Mouse (Mus musculus): ENCODE measurements around the gene Kantr. TPM values are rescaled to one million over a fixed set of nuclear protein-coding genes. Genes with fewer than 3 reads are reported as not detected.

Gene Kantr
- polyA plus RNA-seq (2015; fragmentation: Nextera tagmentation; extraction: Ambion mirVana): 11.0 and 12.0 TPM in 2 replicates

DNA sequence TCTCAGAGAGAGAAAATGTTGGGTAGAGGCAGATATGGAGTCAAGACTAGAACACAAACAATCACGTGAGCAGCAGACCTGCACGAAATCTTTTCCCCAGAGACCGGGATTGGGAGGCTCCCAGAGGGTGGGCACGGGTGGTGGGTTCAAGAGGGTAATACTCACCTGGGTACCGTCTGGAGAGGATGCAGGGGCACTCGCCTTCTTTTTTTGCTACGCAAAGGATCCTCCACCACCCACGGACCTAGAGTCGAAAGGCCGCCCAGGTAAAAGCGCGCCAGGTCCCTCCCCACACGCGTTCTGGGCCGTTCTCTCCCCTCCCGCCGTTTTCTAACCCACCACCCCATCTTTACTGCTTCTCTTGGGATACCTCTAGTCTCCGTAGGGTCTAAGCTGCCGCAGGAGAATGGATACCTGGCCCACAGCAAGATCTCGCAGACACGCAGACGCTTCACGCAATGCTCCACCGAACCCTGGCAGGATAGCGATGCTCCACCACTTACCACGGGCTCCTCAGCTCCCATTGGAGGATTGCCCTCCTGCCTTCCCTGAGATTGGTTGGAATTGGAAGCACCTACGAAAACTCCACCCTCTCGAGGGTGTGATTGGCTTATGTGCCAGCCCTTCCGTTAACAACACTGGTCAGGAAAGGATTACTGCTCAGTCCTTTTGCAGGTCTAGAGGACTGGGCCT lies at the start of gene Kantr:
Kantr (minus strand) TSS at position 500 of the 693 bp plus-strand sequence.
- H3K27ac ChIP-seq: peak within 1 kb of the TSS; percentile 33; the same call in 1 of the 2 replicates
- WGBS: 7% methylated on average over 24 of the region's 29 CpGs
- H3K4me1 ChIP-seq: no peaks in the 10 kb centered on the region
- peak within 1 kb of the TSS; percentile 58 for H3K4me3 ChIP-seq
- ATAC-seq (ENCODE audit: borderline replicate concordance, extremely low read depth, low FRiP score, low TSS enrichment): peak; percentile 98
- H3K9ac ChIP-seq: peak within 1 kb of the TSS; percentile 53
- H3K9me3 ChIP-seq: no peaks in the 10 kb centered on the region
- H3K4me2 ChIP-seq: peak within 1 kb of the TSS; percentile 64
- H3K27me3 ChIP-seq: peaks cover 19% of the 10 kb centered on the region
- H3K36me3 ChIP-seq: no peaks in the 10 kb centered on the region

DNA sequence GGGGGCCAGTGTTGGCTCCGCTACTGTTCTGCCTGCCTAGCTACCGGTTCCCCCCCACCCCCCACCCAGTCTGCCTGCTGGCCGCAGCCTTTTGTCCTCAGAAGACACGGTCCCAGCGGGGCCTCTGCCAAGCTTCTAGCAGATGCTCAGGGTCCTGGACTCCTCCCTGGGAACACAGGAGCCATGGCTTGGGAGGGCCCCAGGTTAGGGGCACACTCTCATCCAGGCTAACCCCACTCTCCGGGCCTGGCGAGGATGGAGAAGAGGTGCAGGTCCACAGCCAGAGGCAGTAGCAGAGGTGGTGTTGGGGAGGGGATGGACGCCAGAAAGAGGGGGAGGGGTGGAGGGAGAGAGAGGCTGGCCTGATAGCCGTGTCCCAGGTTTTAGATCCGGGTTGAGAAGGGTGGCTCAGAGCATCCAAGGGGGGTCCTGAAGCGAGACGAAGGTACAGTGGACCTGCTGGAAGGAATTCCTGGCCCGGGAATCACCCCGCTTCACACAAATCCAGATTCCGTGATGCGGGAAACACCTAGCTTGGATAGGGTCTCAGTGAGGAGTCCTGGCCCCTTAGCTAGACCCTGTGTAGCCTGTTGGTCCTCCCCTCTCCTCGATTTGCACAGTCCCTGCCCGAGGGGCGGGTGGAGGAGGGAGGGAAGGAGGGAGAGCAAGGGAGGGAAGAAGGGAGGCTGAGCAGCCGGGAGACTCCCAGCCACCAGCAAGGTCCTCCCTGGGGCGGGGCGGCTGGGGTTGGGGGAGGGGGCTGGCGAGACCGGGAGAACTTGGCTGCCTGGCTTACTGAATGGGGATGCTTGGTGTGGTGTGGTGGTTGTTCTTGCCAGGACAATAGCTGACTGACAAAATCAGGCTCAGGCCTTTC lies 41.3 kb upstream of the Kantr start, which contains the start of gene Gpr173:
Gpr173 (minus strand) TSS at position 308 of the 877 bp plus-strand sequence.
- peak within 1 kb of the TSS; percentile 52 for H3K4me3 ChIP-seq
- peak within 1 kb of the TSS; percentile 46 for H3K9ac ChIP-seq
- peak; percentile 99 for ATAC-seq (ENCODE audit: borderline replicate concordance, extremely low read depth, low FRiP score, low TSS enrichment)
- no peaks in the 10 kb centered on the region for H3K9me3 ChIP-seq
- no peaks in the 10 kb centered on the region; the same call in 1 of the 2 replicates for H3K4me1 ChIP-seq
- H3K4me2 ChIP-seq: peak within 1 kb of the TSS; percentile 62
- 18% methylated on average over 21 of the region's 24 CpGs for WGBS
- H3K36me3 ChIP-seq: no peaks in the 10 kb centered on the region
- peaks cover 41% of the 10 kb centered on the region for H3K27me3 ChIP-seq
- no peak within 1 kb of the TSS for H3K27ac ChIP-seq

DNA sequence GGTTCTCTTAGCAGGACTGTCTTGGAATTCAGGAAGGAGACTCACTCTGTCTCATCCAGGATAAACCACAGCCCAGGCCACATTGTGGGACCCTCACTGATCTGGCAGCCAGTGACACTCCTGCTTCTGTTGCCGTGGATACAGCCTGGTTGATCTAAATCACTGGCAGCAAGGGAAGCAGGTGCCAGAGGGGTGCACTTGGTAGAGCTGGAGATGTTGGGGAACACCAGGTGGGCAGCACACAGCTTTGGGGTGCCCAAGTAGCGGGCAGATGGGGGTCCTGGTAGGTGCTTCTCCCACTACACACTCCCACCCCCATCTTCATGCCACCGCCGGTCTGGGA lies 40.7 kb upstream of the Kantr start:
- H3K9ac ChIP-seq: peak overlapping the region; percentile 46
- WGBS: 29% methylated on average over 2 of the region's 4 CpGs

DNA sequence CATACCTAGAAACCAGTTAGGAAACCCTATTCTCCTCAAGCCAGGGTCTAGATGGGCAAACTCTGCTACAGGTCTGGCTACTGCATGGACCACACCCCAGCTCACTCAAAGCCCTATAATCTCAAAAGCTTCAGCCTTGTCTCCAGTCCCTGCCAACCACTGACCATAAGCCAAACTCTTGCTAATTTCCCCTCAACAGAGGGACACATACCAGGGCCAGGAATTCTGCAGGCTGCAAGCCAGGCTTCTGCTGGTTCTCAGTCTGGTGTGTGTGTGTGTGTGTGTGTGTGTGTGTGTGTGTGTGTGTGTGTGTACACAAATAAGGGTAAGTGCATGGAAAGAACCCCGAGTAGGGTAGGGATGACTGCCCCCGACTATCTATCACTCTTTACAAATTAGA lies 39.1 kb upstream of the Kantr start:
- Histone ChIP-seq H3K9ac (no peak overlapping the region), H3K4me3 (no peak overlapping the region), H3K27me3 (peaks cover 45% of the 10 kb centered on the region), H3K4me1 (no peaks in the 10 kb centered on the region; the same call in 1 of the 2 replicates), H3K9me3 (no peaks in the 10 kb centered on the region), H3K27ac (no peak overlapping the region), H3K4me2 (no peak overlapping the region), H3K36me3 (no peaks in the 10 kb centered on the region)
- WGBS: 84% methylated on average over 2 of the region's 2 CpGs
- no peak for ATAC-seq (ENCODE audit: borderline replicate concordance, extremely low read depth, low FRiP score, low TSS enrichment)

More for the DNA sequence above, 40.7 kb upstream of the Kantr start:
- ATAC-seq (ENCODE audit: borderline replicate concordance, extremely low read depth, low FRiP score, low TSS enrichment): no peak
- Histone ChIP-seq H3K36me3 (no peaks in the 10 kb centered on the region), H3K4me2 (peak overlapping the region; percentile 62), H3K27ac (no peak overlapping the region), H3K9me3 (no peaks in the 10 kb centered on the region), H3K4me1 (no peaks in the 10 kb centered on the region; the same call in 1 of the 2 replicates), H3K4me3 (peak overlapping the region; percentile 52), H3K27me3 (peaks cover 41% of the 10 kb centered on the region)

DNA sequence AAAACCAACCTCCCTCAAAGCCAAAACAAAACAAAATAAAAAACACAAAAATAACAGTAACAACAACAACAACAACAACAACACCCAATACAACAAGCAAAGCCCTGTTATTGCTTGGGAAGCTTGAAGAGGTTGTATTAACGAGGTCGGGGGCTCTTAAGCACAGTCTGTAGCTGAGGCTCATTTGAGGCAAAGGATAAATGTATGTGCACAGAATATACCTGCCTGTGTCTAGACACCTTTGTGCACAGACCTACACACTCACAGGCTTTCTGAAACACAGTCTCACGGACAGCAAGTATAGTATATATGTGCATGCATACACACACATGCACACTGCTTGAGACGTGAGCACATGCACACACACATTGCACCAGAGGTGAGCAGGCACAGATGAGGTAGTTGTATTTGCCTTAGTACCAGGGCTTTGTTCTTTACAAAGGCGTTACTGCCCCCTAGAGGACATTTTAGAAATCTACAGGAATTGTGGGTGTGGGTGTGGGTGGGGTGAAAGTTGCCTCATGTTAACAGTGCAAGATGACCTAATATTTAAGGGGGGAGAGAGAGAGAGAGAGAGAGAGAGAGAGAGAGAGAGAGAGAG lies 25.4 kb upstream of the Kantr start:
- Histone ChIP-seq H3K9me3 (no peaks in the 10 kb centered on the region), H3K4me2 (no peak overlapping the region), H3K27ac (no peak overlapping the region), H3K36me3 (no peaks in the 10 kb centered on the region), H3K9ac (no peak overlapping the region), H3K27me3 (peaks cover 21% of the 10 kb centered on the region; the same call in 1 of the 2 replicates), H3K4me1 (no peaks in the 10 kb centered on the region), H3K4me3 (no peak overlapping the region)
- no peak for ATAC-seq (ENCODE audit: borderline replicate concordance, extremely low read depth, low FRiP score, low TSS enrichment)
- 15% methylated on average over 5 of the region's 5 CpGs for WGBS

DNA sequence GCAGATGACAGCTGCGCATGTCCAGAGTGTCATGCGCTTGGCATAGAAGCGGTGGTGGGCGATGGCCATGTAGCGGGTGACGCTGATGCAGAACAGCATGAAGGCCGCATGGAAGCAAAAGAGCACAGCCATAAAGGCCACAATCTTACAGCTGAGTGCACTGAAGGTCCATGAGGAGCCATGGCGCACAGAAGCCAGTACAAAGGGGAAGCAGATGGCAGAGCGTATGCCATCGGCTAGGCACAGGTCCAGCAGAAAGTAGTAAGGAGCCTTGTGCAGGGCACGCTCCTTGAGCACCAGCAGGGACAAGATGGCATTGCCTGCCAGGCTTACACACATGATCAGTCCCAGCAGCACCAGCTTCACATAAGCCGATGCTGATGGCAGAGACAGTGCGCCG lies 19.7 kb upstream of the Kantr start:
- no peaks in the 10 kb centered on the region for H3K9me3 ChIP-seq
- peaks cover 51% of the 10 kb centered on the region for H3K27me3 ChIP-seq
- H3K4me2 ChIP-seq: no peak overlapping the region
- H3K4me1 ChIP-seq: no peaks in the 10 kb centered on the region
- no peaks in the 10 kb centered on the region for H3K36me3 ChIP-seq
- H3K4me3 ChIP-seq: no peak overlapping the region
- WGBS: 95% methylated on average over 14 of the region's 14 CpGs
- ATAC-seq (ENCODE audit: borderline replicate concordance, extremely low read depth, low FRiP score, low TSS enrichment): no peak
- H3K27ac ChIP-seq: no peak overlapping the region
- H3K9ac ChIP-seq: no peak overlapping the region

DNA sequence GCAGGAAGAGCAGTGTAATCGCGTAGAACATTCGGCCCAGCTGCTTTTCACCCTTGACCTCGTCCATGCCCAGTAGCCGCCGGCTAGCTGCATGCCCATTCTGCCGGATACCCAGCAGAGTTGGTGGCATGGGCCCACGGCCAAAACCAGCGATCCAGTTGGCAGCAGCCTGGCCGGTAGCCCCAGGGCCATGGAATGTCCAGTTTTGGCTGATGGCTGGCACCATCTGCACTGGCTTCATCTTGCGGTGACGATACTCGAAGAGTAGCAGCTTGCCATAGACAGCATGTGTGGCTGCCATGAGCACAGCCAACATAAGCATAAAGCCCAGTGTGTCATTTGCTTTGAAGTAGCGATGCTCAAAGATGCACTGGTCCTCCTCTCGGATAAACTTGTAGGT lies 19.3 kb upstream of the Kantr start:
- no peak for ATAC-seq (ENCODE audit: borderline replicate concordance, extremely low read depth, low FRiP score, low TSS enrichment)
- H3K27ac ChIP-seq: no peak overlapping the region
- 84% methylated on average over 15 of the region's 15 CpGs for WGBS
- H3K9me3 ChIP-seq: no peaks in the 10 kb centered on the region
- no peak overlapping the region for H3K4me2 ChIP-seq
- H3K36me3 ChIP-seq: no peaks in the 10 kb centered on the region
- H3K27me3 ChIP-seq: peaks cover 55% of the 10 kb centered on the region
- no peaks in the 10 kb centered on the region for H3K4me1 ChIP-seq
- H3K4me3 ChIP-seq: no peak overlapping the region
- H3K9ac ChIP-seq: no peak overlapping the region

DNA sequence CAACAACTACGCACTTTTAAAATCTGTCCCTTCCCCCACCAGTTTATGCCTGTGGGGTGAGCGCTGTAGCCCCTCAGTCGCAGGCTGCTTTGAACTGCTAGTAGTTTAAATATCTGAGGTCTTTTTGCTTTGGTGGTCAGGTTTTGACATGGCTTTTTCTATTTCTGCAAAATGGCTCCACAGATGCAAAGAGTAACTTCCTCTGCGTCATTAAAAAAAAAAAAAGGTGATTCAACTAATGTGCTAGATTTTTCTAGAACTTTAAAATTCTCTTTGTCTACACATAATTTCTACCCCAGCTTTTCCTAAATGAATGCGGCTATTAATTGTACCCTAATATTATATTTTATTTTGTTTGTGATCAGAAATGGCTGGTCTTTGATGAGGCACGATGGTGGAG lies 15.6 kb upstream of the Kantr start:
- no peaks in the 10 kb centered on the region for H3K9me3 ChIP-seq
- peak overlapping the region; percentile 50 for H3K4me2 ChIP-seq
- no peak for ATAC-seq (ENCODE audit: borderline replicate concordance, extremely low read depth, low FRiP score, low TSS enrichment)
- H3K27me3 ChIP-seq: peaks cover 62% of the 10 kb centered on the region
- peak overlapping the region; percentile 88 for H3K27ac ChIP-seq
- 0 out of 2 replicates have a peak, but pooled peaks cover 6% of the 10 kb centered on the region for H3K36me3 ChIP-seq
- 26% methylated on average over 6 of the region's 6 CpGs for WGBS
- peak overlapping the region; percentile 62 for H3K4me3 ChIP-seq
- peaks cover 6% of the 10 kb centered on the region; the same call in 1 of the 2 replicates for H3K4me1 ChIP-seq
- 0 out of 2 replicates have a peak overlapping the region, but pooled peaks have one; percentile 16 for H3K9ac ChIP-seq

DNA sequence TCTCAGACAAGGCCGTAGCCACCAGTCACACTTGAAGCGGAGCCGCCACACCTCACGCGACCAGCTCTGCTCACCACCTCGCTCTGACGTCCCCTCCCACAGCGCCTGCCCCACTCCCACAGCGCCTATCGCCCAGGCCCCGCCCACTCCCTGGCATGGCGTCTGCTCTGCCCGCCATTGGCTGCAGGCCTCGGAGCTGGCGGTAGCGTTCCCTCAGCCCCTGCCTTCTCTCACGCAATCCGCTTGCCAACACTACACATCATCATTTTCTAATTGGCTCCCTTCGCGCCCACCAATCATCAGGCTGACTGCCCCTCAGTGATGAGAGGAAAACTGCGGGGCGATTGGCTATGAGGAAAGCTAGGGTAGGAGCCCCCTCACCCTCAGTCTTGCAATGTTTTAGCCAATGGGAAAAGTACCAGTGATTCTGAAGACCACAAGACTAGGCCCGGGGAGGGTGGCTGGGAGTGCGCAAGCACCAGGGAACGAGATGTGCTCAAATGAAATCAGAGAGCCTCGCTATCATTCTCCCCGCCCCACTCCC lies 15.1 kb upstream of the Kantr start, which contains the start of gene Tspyl2:
Tspyl2 (minus strand) TSS at position 68 of the 544 bp plus-strand sequence.
- Histone ChIP-seq H3K4me2 (peak within 1 kb of the TSS; percentile 50), H3K4me1 (peaks cover 6% of the 10 kb centered on the region; the same call in 1 of the 2 replicates), H3K27ac (peak within 1 kb of the TSS; percentile 88), H3K4me3 (peak within 1 kb of the TSS; percentile 62), H3K9me3 (no peaks in the 10 kb centered on the region), H3K9ac (peak within 1 kb of the TSS; percentile 52), H3K36me3 (0 out of 2 replicates have a peak, but pooled peaks cover 6% of the 10 kb centered on the region), H3K27me3 (peaks cover 58% of the 10 kb centered on the region)
- 12% methylated on average over 24 of the region's 27 CpGs for WGBS
- ATAC-seq (ENCODE audit: borderline replicate concordance, extremely low read depth, low FRiP score, low TSS enrichment): peak; percentile 98

DNA sequence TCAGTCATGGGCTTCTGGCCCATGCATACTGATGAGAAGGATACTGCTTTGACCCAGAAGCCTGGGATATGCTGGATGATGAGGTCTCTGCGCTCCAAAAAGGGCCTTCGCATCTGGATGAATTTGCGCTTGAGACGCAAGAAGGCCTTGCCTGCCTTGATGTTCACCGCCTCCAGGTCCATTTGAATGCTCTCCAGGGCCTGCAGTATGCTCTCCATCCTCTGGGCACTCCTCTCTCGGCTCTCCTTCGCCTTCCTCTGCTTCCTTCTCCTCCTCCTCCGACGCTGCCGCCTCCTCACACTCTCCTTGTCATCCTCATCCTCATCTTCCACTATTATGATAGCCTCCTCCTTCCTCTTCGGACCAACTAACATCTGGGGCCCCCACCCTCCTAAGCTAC lies 14.2 kb upstream of the Kantr start:
- Histone ChIP-seq H3K9ac (peak overlapping the region; percentile 52), H3K36me3 (0 out of 2 replicates have a peak, but pooled peaks cover 6% of the 10 kb centered on the region), H3K27ac (peak overlapping the region; percentile 88), H3K4me3 (peak overlapping the region; percentile 62), H3K9me3 (no peaks in the 10 kb centered on the region), H3K4me2 (peak overlapping the region; percentile 50), H3K27me3 (peaks cover 59% of the 10 kb centered on the region), H3K4me1 (peaks cover 6% of the 10 kb centered on the region; the same call in 1 of the 2 replicates)
- ATAC-seq (ENCODE audit: borderline replicate concordance, extremely low read depth, low FRiP score, low TSS enrichment): no peak
- WGBS: 28% methylated on average over 11 of the region's 11 CpGs

All from lung, embryonic 15.5 days (tissue).